Mouse (Mus musculus) hindbrain, embryonic 13.5 days (tissue): ENCODE measurements around the gene Apoe. TPM values are rescaled to one million over a fixed set of nuclear protein-coding genes. Genes with fewer than 3 reads are reported as not detected.
A peak's percentile ranks its signal among the peaks of the same experiment; 100 is the strongest.

ENCODE experiments used
- ATAC-seq: fragments of 200-750 bp; cut with Nextera tagmentation; 2 replicates; pipeline ENCODE4 v1.8.0; 2017; ENCODE audit warnings: moderate TSS enrichment; ENCODE audit not compliant: low FRiP score
- H3K27ac ChIP-seq: fragments of 300-500 bp; sonication (generic); 2 replicates; pipeline ENCODE4 v1.5.1; 2015; ENCODE audit warnings: inconsistent platforms, mild to moderate bottlenecking, moderate library complexity
- H3K27me3 ChIP-seq: fragments of 300-500 bp; sonication (generic); 2 replicates; pipeline ENCODE4 v1.6.1; 2015; ENCODE audit warnings: mild to moderate bottlenecking, inconsistent platforms
- H3K36me3 ChIP-seq: fragments of 300-500 bp; sonication (generic); 2 replicates; pipeline ENCODE4 v1.6.1; 2015; ENCODE audit warnings: mild to moderate bottlenecking, inconsistent platforms
- H3K4me1 ChIP-seq: fragments of 300-500 bp; sonication (generic); replicated peaks from 2 replicates; pipeline ENCODE4 v1.6.1; 2015; ENCODE audit warnings: inconsistent platforms
- H3K4me2 ChIP-seq: fragments of 300-500 bp; sonication (generic); 2 replicates; pipeline ENCODE4 v1.6.1; 2015; ENCODE audit warnings: inconsistent platforms, mild to moderate bottlenecking, moderate library complexity
- H3K4me3 ChIP-seq: fragments of 300-500 bp; sonication (generic); 2 replicates; pipeline ENCODE4 v1.5.1; 2015; ENCODE audit warnings: mild to moderate bottlenecking, inconsistent platforms
- H3K9ac ChIP-seq: fragments of 300-500 bp; sonication (generic); 2 replicates; pipeline ENCODE4 v1.6.1; 2015; ENCODE audit warnings: mild to moderate bottlenecking, inconsistent platforms
- H3K9me3 ChIP-seq: fragments of 300-500 bp; sonication (generic); 2 replicates; pipeline ENCODE4 v1.6.1; 2016; ENCODE audit warnings: inconsistent platforms
- WGBS: fragments of 180-500 bp; shearing (Covaris S2); methylation state at CpG from one replicate; pipeline ENCODE4 v1.1.7; 2015; 5-methylcytosine and 5-hydroxymethylcytosine counted together
- polyA plus RNA-seq: library from polyadenylated mRNA; unstranded; fragments of >200 nt; fragmentation: Nextera tagmentation; extraction: Ambion mirVana; gene quantifications from 2 replicates; pipeline ENCODE4 v1.2.1, GENCODE M21; 2015

Apoe gene
- 339 and 374 TPM in 2 replicates for polyA plus RNA-seq

GRCm38 (mm10) chr7:19698907-19699826 lies at the start of gene Apoe:
Apoe (minus strand) TSS chr7:19699188.
- peak within 1 kb of the TSS; percentile 68 for H3K9ac ChIP-seq
- H3K27ac ChIP-seq, result peak within 1 kb of the TSS; percentile 19
- peak within 1 kb of the TSS; percentile 58 for H3K4me2 ChIP-seq
- peaks cover 30% of the 10 kb centered on the region for H3K36me3 ChIP-seq
- peak; percentile 29 for ATAC-seq
- no peaks in the 10 kb centered on the region for H3K9me3 ChIP-seq
- 1% methylated on average over 20 of the region's 20 CpGs for WGBS
- H3K4me3 ChIP-seq, result peak within 1 kb of the TSS; percentile 35
- H3K27me3 ChIP-seq, result peaks cover 12% of the 10 kb centered on the region; the same call in 1 of the 2 replicates
- peaks cover 21% of the 10 kb centered on the region for H3K4me1 ChIP-seq

GRCm38 (mm10) chr7:19747420-19748218 lies 48.6 kb upstream of the Apoe start:
- peaks cover 50% of the 10 kb centered on the region for H3K4me1 ChIP-seq
- ATAC-seq, result no peak
- peak overlapping the region; percentile 93 for H3K9ac ChIP-seq
- WGBS, result 4% methylated on average over 25 of the region's 25 CpGs
- no peaks in the 10 kb centered on the region for H3K9me3 ChIP-seq
- H3K27me3 ChIP-seq, result no peaks in the 10 kb centered on the region
- H3K4me3 ChIP-seq, result peak overlapping the region; percentile 79
- H3K36me3 ChIP-seq, result peaks cover 10% of the 10 kb centered on the region
- peak overlapping the region; percentile 63 for H3K27ac ChIP-seq
- peak overlapping the region; percentile 85 for H3K4me2 ChIP-seq

- H3K9ac ChIP-seq, result peak overlapping the region; percentile 93
- peak overlapping the region; percentile 63 for H3K27ac ChIP-seq
- H3K9me3 ChIP-seq, result no peaks in the 10 kb centered on the region
- 29% methylated on average over 5 of the region's 6 CpGs for WGBS
- H3K4me1 ChIP-seq, result peaks cover 54% of the 10 kb centered on the region
- H3K36me3 ChIP-seq, result peaks cover 14% of the 10 kb centered on the region
- H3K4me3 ChIP-seq, result peak overlapping the region; percentile 79
- ATAC-seq, result no peak
- no peaks in the 10 kb centered on the region for H3K27me3 ChIP-seq
- peak overlapping the region; percentile 85 for H3K4me2 ChIP-seq
These were observed 47.6 kb upstream of the Apoe start for GRCm38 (mm10) chr7:19746426-19747201.

GRCm38 (mm10) chr7:19745971-19746370 lies 47.0 kb upstream of the Apoe start:
- no peaks in the 10 kb centered on the region for H3K27me3 ChIP-seq
- ATAC-seq, result no peak
- peaks cover 15% of the 10 kb centered on the region for H3K36me3 ChIP-seq
- no peak overlapping the region for H3K27ac ChIP-seq
- no peak overlapping the region for H3K4me3 ChIP-seq
- no peaks in the 10 kb centered on the region for H3K9me3 ChIP-seq
- H3K4me1 ChIP-seq, result peaks cover 56% of the 10 kb centered on the region
- H3K9ac ChIP-seq, result no peak overlapping the region
- 88% methylated on average over 8 of the region's 10 CpGs for WGBS
- H3K4me2 ChIP-seq, result no peak overlapping the region

GRCm38 (mm10) chr7:19744590-19745385 lies 45.8 kb upstream of the Apoe start:
- 64% methylated on average over 13 of the region's 14 CpGs for WGBS
- H3K4me3 ChIP-seq, result no peak overlapping the region
- no peaks in the 10 kb centered on the region for H3K9me3 ChIP-seq
- 0 out of 2 replicates have a peak overlapping the region, but pooled peaks have one; percentile 51 for H3K9ac ChIP-seq
- 0 out of 2 replicates have a peak overlapping the region, but pooled peaks have one; percentile 0 for H3K4me2 ChIP-seq
- peaks cover 23% of the 10 kb centered on the region for H3K36me3 ChIP-seq
- H3K4me1 ChIP-seq, result peaks cover 51% of the 10 kb centered on the region
- ATAC-seq, result no peak
- peak overlapping the region; percentile 40; the same call in 1 of the 2 replicates for H3K27ac ChIP-seq
- H3K27me3 ChIP-seq, result no peaks in the 10 kb centered on the region

- H3K9ac ChIP-seq, result no peak overlapping the region
- H3K4me1 ChIP-seq, result peaks cover 51% of the 10 kb centered on the region
- H3K36me3 ChIP-seq, result peaks cover 26% of the 10 kb centered on the region
- H3K27ac ChIP-seq, result no peak overlapping the region
- H3K4me3 ChIP-seq, result no peak overlapping the region
- WGBS, result 87% methylated on average over 6 of the region's 6 CpGs
- ATAC-seq, result no peak
- no peak overlapping the region for H3K4me2 ChIP-seq
- no peaks in the 10 kb centered on the region for H3K9me3 ChIP-seq
- H3K27me3 ChIP-seq, result no peaks in the 10 kb centered on the region
These were observed 44.8 kb upstream of the Apoe start for GRCm38 (mm10) chr7:19743791-19744190.

GRCm38 (mm10) chr7:19742468-19742867 lies 43.5 kb upstream of the Apoe start:
- Histone ChIP-seq H3K27me3 (no peaks in the 10 kb centered on the region), H3K27ac (no peak overlapping the region), H3K4me3 (no peak overlapping the region), H3K9ac (no peak overlapping the region), H3K36me3 (peaks cover 36% of the 10 kb centered on the region), H3K4me2 (no peak overlapping the region), H3K4me1 (peaks cover 37% of the 10 kb centered on the region), H3K9me3 (no peaks in the 10 kb centered on the region)
- no peak for ATAC-seq
- WGBS, result 43% methylated on average over 5 of the region's 5 CpGs

- Histone ChIP-seq H3K9me3 (no peaks in the 10 kb centered on the region), H3K27me3 (no peaks in the 10 kb centered on the region), H3K9ac (no peak overlapping the region), H3K27ac (no peak overlapping the region; the same call in 1 of the 2 replicates), H3K4me1 (peaks cover 28% of the 10 kb centered on the region), H3K4me2 (no peak overlapping the region), H3K4me3 (no peak overlapping the region), H3K36me3 (peaks cover 46% of the 10 kb centered on the region)
- WGBS, result 6% methylated on average over 8 of the region's 8 CpGs
- no peak for ATAC-seq
These were observed 42.5 kb upstream of the Apoe start for GRCm38 (mm10) chr7:19741329-19742031.

GRCm38 (mm10) chr7:19740269-19740668 lies 41.3 kb upstream of the Apoe start:
- no peak overlapping the region for H3K9ac ChIP-seq
- no peaks in the 10 kb centered on the region for H3K27me3 ChIP-seq
- peaks cover 17% of the 10 kb centered on the region for H3K4me1 ChIP-seq
- H3K4me2 ChIP-seq, result no peak overlapping the region
- no peak overlapping the region for H3K4me3 ChIP-seq
- no peak for ATAC-seq
- H3K36me3 ChIP-seq, result peaks cover 53% of the 10 kb centered on the region
- no peak overlapping the region for H3K27ac ChIP-seq
- H3K9me3 ChIP-seq, result no peaks in the 10 kb centered on the region
- WGBS, result 92% methylated on average over 11 of the region's 11 CpGs

GRCm38 (mm10) chr7:19738771-19739170 lies 39.8 kb upstream of the Apoe start:
- peaks cover 65% of the 10 kb centered on the region for H3K36me3 ChIP-seq
- no peaks in the 10 kb centered on the region for H3K9me3 ChIP-seq
- H3K27ac ChIP-seq, result no peak overlapping the region
- no peak for ATAC-seq
- WGBS, result 94% methylated on average over 3 of the region's 3 CpGs
- H3K27me3 ChIP-seq, result no peaks in the 10 kb centered on the region
- no peak overlapping the region for H3K4me2 ChIP-seq
- H3K4me3 ChIP-seq, result no peak overlapping the region
- H3K9ac ChIP-seq, result no peak overlapping the region
- peaks cover 7% of the 10 kb centered on the region; the same call in 1 of the 2 replicates for H3K4me1 ChIP-seq
